Mouse (Mus musculus) mature B cell (primary cell): ENCODE measurements around the gene Fbxo21.

Source experiments
- in situ Hi-C: fragments of 300-500 bp; cut with MboI; formaldehyde crosslinking; loops from 2 replicates; pipeline ENCODE4 v1.14.3; 2019

The Fbxo21 gene

DNA sequence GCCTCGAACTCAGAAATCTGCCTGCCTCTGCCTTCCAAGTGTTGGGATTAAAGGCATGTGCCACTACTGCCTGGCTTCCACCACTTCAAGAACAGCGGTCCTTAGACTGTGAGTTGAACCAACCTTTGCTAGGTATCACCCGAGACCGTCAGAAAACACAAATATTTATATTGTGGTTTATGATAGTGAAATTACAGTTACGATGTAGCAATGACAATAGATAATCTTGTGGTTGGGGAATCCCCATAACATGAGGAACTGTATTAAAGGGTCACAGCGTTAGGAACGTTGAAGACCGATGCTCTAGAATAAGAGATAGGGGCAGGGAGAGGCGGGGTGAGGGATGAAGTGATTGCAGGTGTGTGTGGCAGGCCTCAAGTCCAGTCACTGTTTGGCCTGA is 68.9 kb downstream of the Fbxo21 start:
- in situ Hi-C loops: no loop called here

DNA sequence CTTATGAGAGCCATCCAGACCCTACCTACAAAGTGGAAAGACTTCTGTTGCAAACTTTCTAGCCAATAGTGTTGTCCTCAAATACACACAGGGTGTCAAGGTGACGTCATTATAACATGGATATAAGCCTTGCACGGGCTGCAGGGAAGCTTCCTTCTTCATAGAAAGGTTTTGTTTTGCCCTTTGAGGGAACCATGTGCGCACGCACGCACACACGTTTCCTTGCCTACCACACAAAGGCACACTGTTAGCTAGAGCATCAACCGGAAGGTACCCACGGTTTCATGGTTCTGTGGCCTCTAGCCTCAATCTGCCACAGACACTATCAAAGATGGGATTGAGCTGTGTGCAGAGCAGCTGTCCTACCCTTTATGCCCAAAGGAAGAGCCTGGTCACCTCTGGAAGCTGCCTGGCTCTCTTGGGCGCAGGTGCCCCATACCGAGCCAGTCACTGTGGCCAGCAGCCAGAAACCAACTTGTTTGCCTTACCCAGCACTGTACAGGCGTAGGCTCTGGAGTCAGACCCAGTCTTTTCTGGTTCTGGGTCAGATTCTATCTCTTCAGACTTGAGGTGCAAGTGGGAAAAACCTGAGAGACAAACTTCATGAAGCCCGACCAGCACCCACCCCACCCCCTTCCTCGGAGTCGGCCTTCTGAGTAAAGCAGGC is 70.7 kb downstream of the Fbxo21 start:
- in situ Hi-C loops: no loop called here

DNA sequence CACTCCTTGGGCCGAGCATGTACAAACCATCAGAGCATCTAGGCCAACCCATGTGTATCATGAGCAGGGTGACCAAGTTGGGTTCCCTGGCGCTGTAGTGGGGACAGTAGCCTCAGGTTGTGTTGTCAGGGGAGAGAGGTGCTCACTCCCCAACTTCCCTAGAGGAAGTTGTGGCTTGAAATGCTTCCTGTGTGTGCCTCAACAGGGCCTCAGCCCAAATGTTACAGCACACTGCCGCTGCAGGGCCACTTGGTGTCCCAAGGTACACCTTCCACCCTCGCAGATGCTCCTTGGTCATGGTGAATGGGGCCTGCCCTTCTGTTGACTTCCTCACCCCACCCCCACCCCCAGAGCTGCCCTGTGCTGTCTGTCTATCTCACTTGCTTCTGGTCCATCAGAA is 71.9 kb downstream of the Fbxo21 start:
- in situ Hi-C loops: no loop called here

DNA sequence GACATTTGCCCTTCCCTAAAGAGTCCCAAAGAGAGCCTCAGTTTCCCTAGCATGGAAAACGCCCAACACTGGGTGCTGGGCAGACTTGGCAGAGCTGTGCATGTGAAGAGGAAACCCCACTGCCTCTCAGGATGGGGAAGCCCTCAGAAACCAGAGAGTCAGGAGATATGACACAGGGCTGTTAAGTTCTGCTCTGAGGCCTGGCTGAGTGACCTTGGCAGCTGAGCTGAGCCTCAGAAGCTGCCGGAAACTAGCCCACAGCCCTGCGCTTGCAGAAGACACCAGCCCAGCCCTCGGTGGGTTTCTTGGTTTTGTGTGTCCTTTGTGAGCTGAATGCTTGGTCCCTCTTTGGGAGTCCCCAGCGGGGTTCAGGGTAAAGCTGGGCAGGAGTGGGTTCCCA is 72.4 kb downstream of the Fbxo21 start:
- in situ Hi-C loops: no loop called here

DNA sequence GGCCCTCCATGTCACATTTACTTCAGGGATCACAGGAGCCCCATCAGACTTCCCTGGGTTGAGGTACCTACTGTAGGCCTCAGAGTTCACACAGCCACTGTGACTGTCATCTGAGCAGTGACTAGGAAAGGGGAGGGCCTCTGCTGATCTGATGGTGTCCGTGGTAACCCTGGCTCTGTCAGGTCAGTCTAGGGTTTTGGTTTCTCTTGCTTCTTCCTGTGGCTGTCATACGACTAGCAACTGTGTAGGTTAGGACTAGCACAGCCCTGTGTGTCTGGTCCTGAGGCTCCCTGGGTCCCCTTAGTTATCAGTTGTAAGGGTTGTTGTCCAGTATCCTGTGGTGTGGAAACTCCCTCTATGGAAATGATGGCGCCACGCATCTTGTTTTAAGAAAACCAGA is 74.2 kb downstream of the Fbxo21 start:
- in situ Hi-C loops: no loop called here

DNA sequence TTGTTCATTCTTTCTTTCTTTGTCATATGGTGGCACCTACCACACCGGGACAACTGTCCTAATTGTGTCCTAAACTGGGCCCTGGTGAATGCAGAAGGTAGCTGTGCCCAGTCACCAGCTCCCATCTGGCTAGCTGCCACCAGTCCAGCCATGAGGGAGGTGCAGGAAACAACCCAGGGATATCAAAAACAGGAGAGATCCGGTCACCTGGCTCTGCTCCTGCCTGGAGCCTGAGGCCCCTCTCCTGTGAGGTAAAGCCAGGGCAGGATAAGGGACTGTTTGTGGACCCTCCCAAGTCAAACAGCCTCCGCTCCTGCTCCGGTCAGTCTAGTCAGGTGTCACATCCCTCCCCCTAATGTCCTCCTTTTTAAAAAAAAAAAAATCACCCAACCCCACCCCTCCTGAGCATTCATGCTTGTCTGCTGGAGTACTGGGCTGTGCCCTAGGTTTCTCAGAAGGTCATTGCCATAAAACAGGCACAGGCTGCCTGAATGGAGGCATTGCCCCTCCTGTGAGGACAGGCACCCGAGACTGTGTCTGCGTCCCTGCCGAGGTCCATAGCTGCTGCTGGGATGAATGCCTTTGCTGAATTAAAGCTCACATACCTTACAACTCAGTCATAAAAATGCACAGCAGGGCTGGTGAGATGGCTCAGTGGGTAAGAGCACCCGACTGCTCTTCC is 75.6 kb downstream of the Fbxo21 start:
- in situ Hi-C loops: no loop called here

DNA sequence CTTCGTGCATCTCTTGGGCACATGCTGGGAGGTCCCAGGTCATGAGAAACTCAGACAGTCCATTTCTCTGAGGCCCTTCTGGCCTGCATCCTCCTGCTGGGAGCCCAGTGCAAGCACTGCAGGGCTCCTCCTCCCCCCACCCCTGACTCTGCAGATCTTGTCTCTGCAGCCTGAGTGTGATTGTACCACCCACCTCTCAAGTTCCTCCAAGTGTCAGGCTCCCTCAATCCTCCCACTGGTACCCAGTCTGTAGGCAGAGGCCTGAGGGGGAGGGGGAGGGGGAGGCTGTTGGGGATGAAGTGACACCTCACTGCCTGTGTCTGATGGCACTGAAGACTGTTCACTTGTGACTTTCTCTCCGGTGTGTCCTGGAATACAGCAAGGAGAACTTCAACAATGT is 76.7 kb downstream of the Fbxo21 start:
- in situ Hi-C loops: no loop called here

DNA sequence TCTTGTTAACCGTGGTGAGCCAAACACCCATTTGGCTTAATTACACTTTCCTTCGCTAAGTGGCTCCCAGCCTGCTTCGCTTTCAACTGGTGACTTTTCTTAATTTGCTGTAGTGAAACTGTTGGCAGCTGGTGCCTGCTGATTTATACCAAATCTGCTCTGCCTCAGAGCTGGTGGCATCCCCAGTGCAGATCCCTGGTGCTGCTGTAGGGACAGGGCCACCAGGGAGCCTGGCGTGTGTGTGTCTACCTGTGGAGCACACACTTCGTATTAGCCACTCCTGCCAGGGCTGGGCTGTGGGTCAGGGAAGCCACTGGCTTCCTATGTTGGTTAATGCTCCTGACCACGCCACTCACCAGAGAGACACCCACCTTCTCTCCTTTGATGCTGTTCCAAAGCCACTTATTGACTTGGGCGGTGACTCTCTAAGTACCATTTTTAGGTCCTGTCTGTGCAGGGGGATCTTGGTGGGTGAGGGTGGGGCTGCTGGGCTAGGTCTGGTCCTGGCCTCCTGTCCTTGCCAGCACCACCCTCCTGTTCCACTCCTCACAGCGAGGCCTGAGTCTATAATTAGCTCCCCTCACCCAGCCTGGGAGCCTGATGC is 81.1 kb downstream of the Fbxo21 start:
- in situ Hi-C loops: no loop called here

DNA sequence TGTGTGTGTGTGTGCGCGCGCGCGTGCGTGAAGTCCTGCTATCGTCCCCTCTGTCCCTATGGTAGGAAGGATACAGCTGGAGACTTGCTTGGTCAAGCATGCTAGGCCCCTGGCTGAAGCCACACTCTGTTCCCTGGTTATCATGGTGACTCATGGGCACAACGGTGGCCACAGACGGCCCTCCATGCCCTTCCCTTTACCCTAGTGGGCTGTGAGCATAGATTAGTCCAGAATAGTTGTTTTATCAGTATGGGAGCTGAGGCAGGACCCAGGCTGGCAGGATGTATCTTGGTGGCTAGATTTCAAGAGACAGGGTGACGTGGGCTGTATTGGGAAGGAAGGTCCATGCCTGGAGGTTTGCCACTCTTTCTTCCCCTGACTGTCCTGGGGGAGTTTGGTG is 82.3 kb downstream of the Fbxo21 start:
- in situ Hi-C loops: no loop called here

DNA sequence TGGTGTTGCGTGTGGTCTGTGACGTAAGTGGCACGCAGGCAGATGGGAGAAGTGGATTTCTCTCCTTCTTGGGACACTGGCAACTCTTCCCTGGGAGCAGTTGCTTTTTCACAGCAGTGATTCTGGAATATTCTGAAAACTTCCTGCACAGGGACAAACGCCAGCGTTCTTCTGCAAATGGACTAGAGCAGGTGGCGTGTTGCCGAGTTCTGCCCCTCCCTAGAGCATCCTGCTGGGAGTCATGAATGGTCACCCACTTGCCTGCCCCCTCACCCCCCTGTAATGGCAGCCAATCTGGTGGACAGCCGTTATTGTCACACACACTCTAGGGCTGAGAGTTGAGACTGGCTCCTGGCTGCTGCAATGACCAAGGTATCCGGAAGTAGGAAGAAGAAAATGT is 83.1 kb downstream of the Fbxo21 start:
- in situ Hi-C loops: no loop called here
